32 mouse cellular contexts compared by ENCODE assay signal in genomic region chr14:95880954-95881353, GRCm38 (mm10). TPM values are rescaled to one million over a fixed set of nuclear protein-coding genes. Genes with fewer than 3 reads are reported as not detected.
"Had no signal": no experiment of that assay in that cellular context is flagged by ENCODE, and none has a peak within 500 bp of the region (broad histone marks: within the 10 kb centered on the region; RNA-seq: fewer than 3 reads in every experiment).

Gene 4921530L21Rik (plus strand): TSS chr14:95881254.

- H3K27me3 ChIP-seq: embryonic facial prominence, embryonic 12.5 days; embryonic facial prominence, embryonic 13.5 days; embryonic facial prominence, embryonic 15.5 days; forebrain, embryonic 12.5 days; forebrain, embryonic 13.5 days; forebrain, embryonic 15.5 days had no signal

- H3K36me3 ChIP-seq: embryonic facial prominence, embryonic 10.5 days; embryonic facial prominence, embryonic 12.5 days; embryonic facial prominence, embryonic 13.5 days; embryonic facial prominence, embryonic 15.5 days; forebrain, embryonic 10.5 days; forebrain, embryonic 12.5 days; forebrain, embryonic 15.5 days had no signal

- DNase-seq: cerebellum, adult 8-10 months; cerebellum, adult 9-10 months; cerebellum, adult 9-11 months; cerebellum, postnatal 10 days; cerebellum, postnatal 14 days; cerebellum, postnatal 25 days; cerebellum, postnatal 36 days; embryo, embryonic 11 days; forebrain, postnatal 0 days; gastrocnemius, adult 2 months; gastrocnemius, postnatal 10 days; gastrocnemius, postnatal 14 days; gastrocnemius, postnatal 25 days; gastrocnemius, postnatal 36 days; heart, adult 11 months; heart, adult 18-20 months; heart, adult 2 months had no signal

- H3K4me3 ChIP-seq: embryonic facial prominence, embryonic 10.5 days; embryonic facial prominence, embryonic 12.5 days; embryonic facial prominence, embryonic 13.5 days; embryonic facial prominence, embryonic 15.5 days; erythroblast, embryonic 14.5 days; forebrain, embryonic 10.5 days; forebrain, embryonic 12.5 days; forebrain, embryonic 13.5 days; forebrain, embryonic 15.5 days; gastrocnemius, adult 2 months; heart, adult 2 months had no signal

- H3K27ac ChIP-seq: embryonic facial prominence, embryonic 10.5 days; embryonic facial prominence, embryonic 12.5 days; embryonic facial prominence, embryonic 13.5 days; embryonic facial prominence, embryonic 15.5 days; forebrain, embryonic 10.5 days; forebrain, embryonic 12.5 days; forebrain, embryonic 13.5 days; forebrain, embryonic 15.5 days; gastrocnemius, adult 2 months; heart, adult 2 months had no signal

- H3K4me1 ChIP-seq: embryonic facial prominence, embryonic 10.5 days; embryonic facial prominence, embryonic 12.5 days; embryonic facial prominence, embryonic 13.5 days; embryonic facial prominence, embryonic 15.5 days; forebrain, embryonic 10.5 days; forebrain, embryonic 12.5 days had no signal

RNA-seq across cellular contexts. Expression of gene 4921530L21Rik, which starts in this region (rescaled TPM):
- polyA plus RNA-seq: embryonic facial prominence, embryonic 10.5 days; embryonic facial prominence, embryonic 11.5 days; embryonic facial prominence, embryonic 12.5 days; embryonic facial prominence, embryonic 13.5 days; embryonic facial prominence, embryonic 14.5 days; embryonic facial prominence, embryonic 15.5 days; erythroblast, embryonic 14.5 days; forebrain, embryonic 10.5 days; forebrain, embryonic 11.5 days; forebrain, embryonic 12.5 days; forebrain, embryonic 13.5 days; forebrain, embryonic 14.5 days; forebrain, embryonic 15.5 days; forebrain, embryonic 16.5 days; forebrain, postnatal 0 days; gonadal fat pad, adult 2 months; heart, adult 2 months had no signal
